Mouse (Mus musculus) G1E (cell line): ENCODE results near the gene Hopx. TPM values are rescaled to one million over a fixed set of nuclear protein-coding genes. Genes with fewer than 3 reads are reported as not detected.

Experiments used
- ATAC-seq: 2 replicates; pipeline ENCODE4 v1.8.0; 2016; ENCODE audit warnings: mild to moderate bottlenecking; ENCODE audit not compliant: insufficient number of reproducible peaks, poor library complexity, low FRiP score, severe bottlenecking; ENCODE audit errors: extremely low read depth
- DNase-seq: peaks from one replicate; pipeline ENCODE4 v3.0.0; 2012; ENCODE audit warnings: low spot score
- H3K27me3 ChIP-seq: 2 replicates; pipeline ENCODE4 v1.6.1; 2012; ENCODE audit warnings: mild to moderate bottlenecking, low read length, inconsistent platforms; ENCODE audit not compliant: insufficient read depth
- H3K36me3 ChIP-seq: replicated peaks from 2 replicates; pipeline ENCODE3; 2012; ENCODE audit warnings: mild to moderate bottlenecking, inconsistent platforms
- H3K4me1 ChIP-seq: 2 replicates; pipeline ENCODE4 v1.6.1; 2012; ENCODE audit warnings: low read depth, low read length, inconsistent platforms, mixed read lengths; ENCODE audit not compliant: insufficient read depth
- H3K4me3 ChIP-seq: 2 replicates; pipeline ENCODE4 v1.5.1; 2012; ENCODE audit warnings: low read depth, mild to moderate bottlenecking, inconsistent platforms, low read length, moderate library complexity, mixed read lengths
- H3K9me3 ChIP-seq: replicated peaks from 2 replicates; pipeline ENCODE4 v1.6.1; 2012; ENCODE audit warnings: inconsistent platforms
- CTCF ChIP-seq: IDR thresholded peaks from 2 replicates; pipeline ENCODE4 v1.5.1; 2012; ENCODE audit warnings: low read depth, low read length, inconsistent platforms, mixed read lengths
- GATA1 ChIP-seq: IDR thresholded peaks from 2 replicates; pipeline ENCODE4 v1.6.1; 2012; ENCODE audit warnings: borderline replicate concordance, low read length, inconsistent platforms, mixed read lengths
- GATA2 ChIP-seq: IDR thresholded peaks from 2 replicates; pipeline ENCODE4 v1.6.1; 2012; ENCODE audit warnings: low read depth, low read length, inconsistent platforms, borderline replicate concordance
- POLR2AphosphoS5 ChIP-seq: IDR thresholded peaks from 2 replicates; pipeline ENCODE4 v1.6.1; 2012; ENCODE audit warnings: low read depth, low read length, inconsistent platforms; ENCODE audit not compliant: insufficient replicate concordance
- TAL1 ChIP-seq: conservative IDR thresholded peaks from 2 replicates; pipeline ENCODE4 v1.6.1; 2012; ENCODE audit warnings: low read depth, low read length, inconsistent platforms, mixed read lengths
- polyA plus RNA-seq: library from polyadenylated mRNA; stranded (reverse); fragments of >175 nt; gene quantifications from 2 replicates; pipeline ENCODE4 v1.2.3, GENCODE M21; 2012
- total RNA-seq, 2 experiments: library from RNA; stranded (forward) in 1 of 2; stranded (reverse) in 1 of 2; fragments of 200-1000 nt in 1 of 2; fragments of >200 nt in 1 of 2; fragmentation: Nextera tagmentation in 1 of 2; gene quantifications; 2 replicates each; pipeline ENCODE4 v1.2.3; 2014 to 2017

Hopx gene
- total and polyA plus RNA-seq, 3 experiments = not detected

DNA sequence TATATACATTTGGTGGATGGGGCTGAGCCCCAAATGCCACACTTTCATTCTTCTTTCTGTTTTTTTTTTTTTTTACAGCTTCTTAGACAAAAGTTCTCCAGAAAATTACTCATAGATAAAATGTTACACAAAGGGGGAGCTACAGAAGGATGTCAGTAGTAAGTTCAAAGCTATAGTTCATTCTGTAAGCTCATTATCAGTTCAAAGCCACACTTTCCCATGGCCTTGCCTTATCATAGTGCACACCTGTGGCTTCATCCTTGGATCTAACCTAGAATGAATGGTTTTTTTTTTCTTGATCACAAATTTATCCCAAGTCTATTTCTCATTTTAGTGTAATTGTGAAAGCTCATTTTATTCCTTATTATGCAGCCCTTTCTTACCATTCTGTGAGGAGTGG lies 75.5 kb downstream of the Hopx start:
- TF ChIP-seq POLR2AphosphoS5 (no peak), GATA2 (no peak), GATA1 (no peak), CTCF (no peak), TAL1 (no peak)
- Histone ChIP-seq H3K9me3 (no peaks in the 10 kb centered on the region), H3K4me1 (no peaks in the 10 kb centered on the region), H3K4me3 (no peak overlapping the region), H3K36me3 (no peaks in the 10 kb centered on the region), H3K27me3 (peaks cover 8% of the 10 kb centered on the region)
- DNase-seq (no peak), ATAC-seq (no peak)

DNA sequence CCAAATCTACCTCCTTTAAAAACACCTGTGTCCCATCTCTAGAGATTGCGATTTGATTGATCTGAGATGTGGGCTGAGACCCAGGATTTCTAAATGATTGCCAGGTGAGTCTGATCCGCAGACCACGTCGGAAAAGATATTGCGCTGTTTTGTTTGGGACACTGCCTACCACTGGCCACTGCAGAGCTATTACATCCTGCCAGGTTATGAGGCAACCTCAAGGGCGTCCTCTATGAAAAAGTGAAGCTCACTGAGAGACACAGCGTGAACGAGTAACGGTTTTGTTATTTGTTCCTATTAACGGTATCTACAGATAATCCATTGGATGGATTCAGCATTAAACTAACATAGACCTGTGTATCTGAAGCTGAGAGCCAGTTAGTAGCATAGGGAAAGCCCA lies 76.5 kb downstream of the Hopx start:
- H3K4me3 ChIP-seq = no peak overlapping the region
- TF ChIP-seq CTCF (no peak), TAL1 (no peak), GATA2 (no peak), GATA1 (no peak), POLR2AphosphoS5 (no peak)
- H3K9me3 ChIP-seq = no peaks in the 10 kb centered on the region
- ATAC-seq = no peak
- DNase-seq = no peak
- H3K36me3 ChIP-seq = no peaks in the 10 kb centered on the region
- peaks cover 5% of the 10 kb centered on the region for H3K27me3 ChIP-seq
- no peaks in the 10 kb centered on the region for H3K4me1 ChIP-seq

Other genes with a start within 250 kb of the Hopx start
- 62.1 and 62.7 TPM in 2 replicates for gene Aasdh, start 209.6 kb downstream of the Hopx start, total RNA-seq (2014; fragmentation: Nextera tagmentation)
- gene Aasdh, start 209.6 kb downstream of the Hopx start, total RNA-seq (2017) = 39.2 and 39.8 TPM in 2 replicates
- gene Aasdh, start 209.6 kb downstream of the Hopx start, polyA plus RNA-seq = 2.8 and 4.8 TPM in 2 replicates
- gene Paics, start 163.8 kb downstream of the Hopx start, total RNA-seq (2014; fragmentation: Nextera tagmentation) = 473 and 606 TPM in 2 replicates
- 382 and 439 TPM in 2 replicates for gene Paics, start 163.8 kb downstream of the Hopx start, total RNA-seq (2017)
- gene Paics, start 163.8 kb downstream of the Hopx start, polyA plus RNA-seq = 20.2 and 23.4 TPM in 2 replicates
- 48.1 and 49.3 TPM in 2 replicates for gene Ppat, start 163.5 kb downstream of the Hopx start, total RNA-seq (2014; fragmentation: Nextera tagmentation)
- gene Ppat, start 163.5 kb downstream of the Hopx start, total RNA-seq (2017) = 67.8 and 76.6 TPM in 2 replicates
- gene Ppat, start 163.5 kb downstream of the Hopx start, polyA plus RNA-seq = 21.9 and 26.2 TPM in 2 replicates
- gene Srp72, start 140.4 kb downstream of the Hopx start, total RNA-seq (2014; fragmentation: Nextera tagmentation) = 280 and 320 TPM in 2 replicates
- gene Srp72, start 140.4 kb downstream of the Hopx start, total RNA-seq (2017) = 113 and 134 TPM in 2 replicates
- 62.2 and 72.8 TPM in 2 replicates for gene Srp72, start 140.4 kb downstream of the Hopx start, polyA plus RNA-seq
- 2.3 TPM in 1 of 2 replicates, not detected in the other for gene Arl9, start 111.1 kb downstream of the Hopx start, total RNA-seq (2014; fragmentation: Nextera tagmentation)
- gene Arl9, start 111.1 kb downstream of the Hopx start, total RNA-seq (2017) = 0.81 TPM in 1 of 2 replicates, not detected in the other
- gene Arl9, start 111.1 kb downstream of the Hopx start, polyA plus RNA-seq = not detected in 2 replicates
- not detected in 2 replicates for gene Thegl, start 99.1 kb downstream of the Hopx start, total RNA-seq (2014; fragmentation: Nextera tagmentation)
- not detected in 2 replicates for gene Thegl, start 99.1 kb downstream of the Hopx start, total RNA-seq (2017)
- 0.04 and 0.11 TPM in 2 replicates for gene Thegl, start 99.1 kb downstream of the Hopx start, polyA plus RNA-seq
- not detected in 2 replicates for gene Spink2, start 96.3 kb upstream of the Hopx start, total RNA-seq (2014; fragmentation: Nextera tagmentation)
- not detected in 2 replicates for gene Spink2, start 96.3 kb upstream of the Hopx start, total RNA-seq (2017)
- gene Spink2, start 96.3 kb upstream of the Hopx start, polyA plus RNA-seq = not detected in 2 replicates
- 46.7 and 48.9 TPM in 2 replicates for gene Rest, start 150.4 kb upstream of the Hopx start, total RNA-seq (2014; fragmentation: Nextera tagmentation)
- gene Rest, start 150.4 kb upstream of the Hopx start, total RNA-seq (2017) = 43.4 and 52.1 TPM in 2 replicates
- 7.1 and 8.3 TPM in 2 replicates for gene Rest, start 150.4 kb upstream of the Hopx start, polyA plus RNA-seq
- gene Noa1, start 195.0 kb upstream of the Hopx start, total RNA-seq (2014; fragmentation: Nextera tagmentation) = 51.1 and 53.2 TPM in 2 replicates
- gene Noa1, start 195.0 kb upstream of the Hopx start, total RNA-seq (2017) = 6.3 and 12.0 TPM in 2 replicates
- 35.1 and 35.2 TPM in 2 replicates for gene Noa1, start 195.0 kb upstream of the Hopx start, polyA plus RNA-seq
- gene Polr2b, start 195.0 kb upstream of the Hopx start, total RNA-seq (2014; fragmentation: Nextera tagmentation) = 148 and 198 TPM in 2 replicates
- 163 and 179 TPM in 2 replicates for gene Polr2b, start 195.0 kb upstream of the Hopx start, total RNA-seq (2017)
- gene Polr2b, start 195.0 kb upstream of the Hopx start, polyA plus RNA-seq = 2.4 and 3.7 TPM in 2 replicates